Mouse (Mus musculus): ENCODE measurements at regions not wholly inside any gene's neighbourhood (a gene's known extent, or its start where the extent isn't known, plus 50 kb on each side); places are given as distances from the start of the nearest gene placed in this dataset.

GRCm38 (mm10) chr12:9921591-9922198 lies 351.8 kb downstream of the Osr1 start:
- DNase-seq (ENCODE audit: low read depth), result no peak

GRCm38 (mm10) chr12:9924561-9924960 lies 354.6 kb downstream of the Osr1 start:
- DNase-seq (ENCODE audit: low read depth), result no peak

GRCm38 (mm10) chr12:9934158-9934557 lies 364.2 kb downstream of the Osr1 start:
- no peak for DNase-seq (ENCODE audit: low read depth)

GRCm38 (mm10) chr12:9941357-9941756 lies 371.4 kb downstream of the Osr1 start:
- DNase-seq (ENCODE audit: low read depth), result peak; percentile 44

GRCm38 (mm10) chr12:9941823-9942222 lies 371.9 kb downstream of the Osr1 start:
- DNase-seq (ENCODE audit: low read depth), result no peak

DNA sequence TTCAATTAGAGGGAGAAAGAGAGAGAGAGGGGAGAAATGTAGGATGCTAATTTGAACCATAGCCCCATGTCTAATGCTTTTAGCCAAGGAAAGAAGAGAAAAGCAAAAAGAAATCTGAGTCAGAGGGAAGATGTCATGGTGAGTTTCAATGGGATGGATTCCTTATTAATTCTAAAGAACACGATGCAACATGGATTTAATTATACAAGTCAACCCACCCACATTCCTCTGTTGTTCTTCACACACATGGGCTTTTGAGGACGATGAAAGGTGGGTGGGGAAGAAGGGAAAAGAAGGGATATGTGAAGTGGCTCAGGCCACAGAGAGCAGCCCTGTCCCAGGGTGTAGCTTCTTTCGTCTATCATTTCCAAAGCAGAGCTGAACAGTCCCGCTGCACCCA lies 378.9 kb downstream of the Osr1 start:
- no peak for DNase-seq (ENCODE audit: low read depth)

DNA sequence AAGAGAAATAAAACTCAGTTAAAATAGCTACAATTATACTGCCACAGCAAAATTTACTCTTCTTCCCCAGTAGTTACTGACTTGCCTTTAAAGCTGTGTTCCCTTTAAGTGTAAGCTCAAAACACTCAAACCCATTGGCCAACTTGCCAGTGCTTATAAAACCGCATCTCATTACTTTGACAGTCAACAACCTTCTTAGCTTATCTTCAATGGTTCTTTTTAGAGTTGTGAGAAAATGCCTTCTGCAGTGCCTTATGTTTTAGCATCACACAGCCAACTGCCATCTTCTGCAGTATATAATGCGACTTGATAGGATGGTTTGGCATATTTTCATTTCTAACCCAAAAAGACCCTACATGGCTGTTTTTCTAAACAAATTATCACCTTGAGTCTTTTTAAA lies 382.5 kb downstream of the Osr1 start:
- no peak for DNase-seq (ENCODE audit: low read depth)

DNA sequence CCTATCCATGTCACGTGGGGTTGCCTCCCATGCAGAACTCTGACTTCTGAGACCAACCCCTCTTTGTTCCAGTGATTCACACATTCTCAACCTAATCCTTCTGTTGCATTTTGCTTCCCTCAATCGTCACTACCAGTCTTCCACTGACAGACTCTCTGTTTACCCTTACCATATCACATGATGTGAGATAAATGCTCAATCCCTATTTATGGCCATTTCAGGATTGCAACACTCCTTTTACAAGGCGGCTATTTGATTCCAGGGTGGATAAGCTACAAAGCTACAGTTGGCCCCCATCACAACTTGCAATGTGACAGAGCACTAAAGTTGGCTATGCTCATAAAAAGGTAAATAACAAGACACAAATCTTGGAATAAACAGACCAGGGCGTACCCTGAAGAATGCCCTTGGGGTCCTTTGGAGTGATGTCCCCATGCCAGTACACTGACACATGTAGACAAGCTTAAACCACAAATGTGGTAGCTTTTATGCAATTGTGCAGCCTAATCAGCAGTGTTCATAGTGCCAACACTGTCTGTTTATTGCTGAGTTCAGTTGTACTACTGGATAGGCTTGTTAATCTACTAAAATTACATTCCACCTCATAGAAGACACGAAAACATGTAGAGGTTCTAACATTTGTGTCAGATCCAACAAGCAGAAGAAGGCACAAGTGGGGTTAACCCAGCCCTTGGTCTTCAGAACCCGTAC lies 384.4 kb downstream of the Osr1 start:
- DNase-seq (ENCODE audit: low read depth), result no peak

DNA sequence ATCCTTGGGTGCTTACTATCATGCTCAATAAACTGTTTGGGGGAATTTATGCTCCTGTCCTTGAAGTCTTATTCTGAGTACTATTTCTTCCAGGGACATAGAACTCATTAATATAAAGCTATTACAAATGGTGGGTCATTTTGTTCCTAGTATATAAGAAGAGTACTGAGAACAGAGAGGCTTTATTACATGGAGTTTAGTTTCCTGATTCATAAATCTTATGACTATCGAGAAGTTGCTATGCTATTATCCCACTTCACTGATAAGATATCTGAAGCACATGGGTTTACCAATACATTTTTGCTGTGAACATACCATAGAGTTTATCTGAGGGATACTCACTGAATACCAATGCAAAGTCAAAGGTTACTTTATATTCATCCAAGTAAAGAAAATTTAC lies 399.5 kb downstream of the Osr1 start:
- no peak for DNase-seq (ENCODE audit: low read depth)

DNA sequence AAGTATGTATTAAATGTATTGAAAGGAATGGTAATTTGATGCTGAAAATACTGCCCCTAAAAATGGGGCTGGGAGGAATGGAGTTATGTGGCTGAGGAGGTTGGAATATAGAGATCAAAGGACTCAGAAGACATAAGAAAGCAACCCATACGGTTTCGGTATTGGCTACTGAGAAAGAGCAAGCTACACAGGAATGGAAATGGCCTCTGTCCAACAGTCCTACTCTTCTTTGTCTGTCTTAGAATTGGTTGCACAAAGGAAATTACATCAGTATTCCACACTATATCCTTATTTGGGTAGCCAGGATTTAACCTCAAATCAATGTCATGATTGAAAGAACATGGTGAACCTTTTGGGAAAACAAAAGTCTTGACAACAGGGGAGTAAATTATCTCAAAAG lies 399.0 kb upstream of the Nt5c1b start:
- DNase-seq (ENCODE audit: low read depth), result no peak

GRCm38 (mm10) chr12:9978494-9979112 lies 391.2 kb upstream of the Nt5c1b start:
- peak; percentile 13 for DNase-seq (ENCODE audit: low read depth)

GRCm38 (mm10) chr12:9979113-9979507 lies 390.7 kb upstream of the Nt5c1b start:
- DNase-seq (ENCODE audit: low read depth), result peak; percentile 50

DNA sequence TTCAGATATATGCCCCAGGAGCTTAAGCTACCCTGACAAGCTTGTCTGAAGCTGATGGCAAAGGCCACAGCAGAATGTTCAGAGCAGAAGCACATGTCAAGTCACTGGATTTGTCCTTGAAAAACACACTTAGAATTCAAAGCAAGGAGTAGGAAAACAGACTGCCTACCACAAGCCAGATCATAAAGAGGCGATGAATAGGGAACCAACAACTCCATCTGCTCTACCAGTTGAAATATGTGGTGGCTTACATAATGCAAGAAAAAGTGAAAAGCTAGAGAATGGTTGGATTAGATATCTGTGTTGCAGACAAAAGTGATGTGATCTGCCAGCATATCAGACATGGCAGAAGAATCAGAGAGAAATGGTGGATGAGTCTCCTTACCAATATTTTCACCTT lies 378.5 kb upstream of the Nt5c1b start:
- DNase-seq (ENCODE audit: low read depth), result no peak

DNA sequence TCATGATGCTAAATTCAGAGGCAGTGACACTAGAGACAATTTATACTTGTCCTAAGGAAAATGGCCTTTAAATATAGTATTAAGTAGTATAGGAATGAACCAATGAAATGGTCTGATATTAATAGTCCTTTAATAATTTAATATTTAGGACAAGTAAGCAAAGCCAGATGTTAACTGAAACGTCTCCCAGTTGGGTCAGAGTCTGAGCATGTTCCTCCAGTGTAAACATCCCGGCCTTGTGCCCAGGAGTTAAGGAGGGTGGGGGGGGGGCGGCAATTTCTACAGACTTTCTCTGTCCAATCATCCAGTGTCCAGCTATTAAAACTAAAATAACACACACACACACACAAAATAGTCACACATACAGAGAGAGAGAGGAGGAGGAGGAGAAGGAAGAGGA lies 374.1 kb upstream of the Nt5c1b start:
- DNase-seq (ENCODE audit: low read depth), result no peak

DNA sequence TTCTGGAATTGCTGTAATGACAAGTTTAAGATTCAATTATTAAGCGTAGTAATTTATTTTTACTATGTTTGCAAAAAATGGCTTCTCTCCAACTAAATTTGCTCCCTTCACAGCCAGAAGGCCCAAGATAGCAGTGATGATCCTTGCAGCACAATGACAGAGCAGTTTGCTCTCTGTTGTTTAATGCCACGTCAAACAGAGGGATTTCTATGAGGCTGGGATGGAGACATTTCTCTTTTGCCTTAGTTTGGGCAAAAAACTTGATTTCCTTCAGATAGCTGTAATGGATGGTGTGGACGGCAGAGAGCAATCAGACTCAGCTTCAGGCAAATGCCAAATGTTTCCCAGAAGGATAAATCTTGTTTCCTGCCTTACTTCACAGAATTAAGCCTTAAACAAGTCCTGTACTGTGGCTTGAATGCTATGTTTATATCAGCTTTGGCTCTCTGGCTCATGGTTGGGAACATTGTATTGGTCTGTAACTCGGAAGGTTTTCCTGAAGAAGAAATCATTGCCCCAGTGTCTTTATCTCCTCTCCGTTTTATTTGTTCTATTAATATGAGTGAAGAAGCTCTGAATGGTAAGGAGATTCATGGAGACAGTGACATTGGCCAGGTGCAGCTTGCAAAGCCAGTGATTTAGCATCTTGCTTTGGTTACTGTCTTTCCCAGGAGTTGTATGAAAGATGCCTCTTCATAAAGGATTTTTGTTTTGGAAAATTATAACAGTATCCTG lies 373.2 kb upstream of the Nt5c1b start:
- no peak for DNase-seq (ENCODE audit: low read depth)

- no peak for DNase-seq (ENCODE audit: low read depth)
Observed at GRCm38 (mm10) chr12:9997190-9997561, 372.6 kb upstream of the Nt5c1b start.

DNA sequence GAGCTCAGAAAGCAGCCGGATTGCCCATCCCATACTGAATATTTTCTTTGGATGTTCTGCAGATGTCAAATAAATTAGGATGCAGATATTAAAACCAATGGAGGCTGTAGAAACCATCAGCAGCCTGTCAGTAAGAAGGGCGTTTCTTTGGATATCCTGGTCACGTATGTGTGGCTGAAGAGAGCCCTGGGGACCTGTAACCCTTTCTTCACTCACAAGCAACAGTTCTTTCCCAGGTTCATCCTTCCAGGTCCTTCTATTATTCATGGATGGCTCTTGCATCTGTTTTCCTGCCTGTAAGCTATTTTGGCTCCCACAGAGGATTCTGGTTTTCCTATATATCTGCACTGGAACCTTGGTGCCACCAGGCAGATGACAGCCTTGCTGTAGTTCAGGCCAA lies 372.2 kb upstream of the Nt5c1b start:
- no peak for DNase-seq (ENCODE audit: low read depth)

- no peak for DNase-seq (ENCODE audit: low read depth)
Observed at GRCm38 (mm10) chr12:9999933-10000332, 369.8 kb upstream of the Nt5c1b start.

GRCm38 (mm10) chr12:10008473-10008872 lies 361.3 kb upstream of the Nt5c1b start:
- DNase-seq (ENCODE audit: low read depth), result no peak

- peak; percentile 16 for DNase-seq (ENCODE audit: low read depth)
Observed at GRCm38 (mm10) chr12:10016710-10017581, 352.8 kb upstream of the Nt5c1b start.

- no peak for DNase-seq (ENCODE audit: low read depth)
Observed at GRCm38 (mm10) chr12:10035479-10035878, 334.3 kb upstream of the Nt5c1b start.

GRCm38 (mm10) chr12:10062006-10062514 lies 307.7 kb upstream of the Nt5c1b start:
- no peak for DNase-seq (ENCODE audit: low read depth)
